Mouse (Mus musculus) lung, embryonic 15.5 days (tissue): ENCODE measurements around the gene 1110051M20Rik. TPM values are rescaled to one million over a fixed set of nuclear protein-coding genes. Genes with fewer than 3 reads are reported as not detected.
A peak's percentile ranks its signal among the peaks of the same experiment; 100 is the strongest.

ENCODE experiments used
- ATAC-seq: fragments of 200-750 bp; cut with Nextera tagmentation; 2 replicates; pipeline ENCODE4 v1.8.0; 2017; ENCODE audit warnings: moderate number of reproducible peaks, borderline replicate concordance; ENCODE audit not compliant: low FRiP score, low TSS enrichment; ENCODE audit errors: extremely low read depth
- H3K27ac ChIP-seq: fragments of 300-500 bp; sonication (generic); 2 replicates; pipeline ENCODE4 v1.5.1; 2015; ENCODE audit warnings: moderate library complexity, mild to moderate bottlenecking, inconsistent platforms
- H3K27me3 ChIP-seq: fragments of 300-500 bp; sonication (generic); 2 replicates; pipeline ENCODE4 v1.6.1; 2015; ENCODE audit warnings: inconsistent platforms
- H3K36me3 ChIP-seq: fragments of 300-500 bp; sonication (generic); 2 replicates; pipeline ENCODE4 v1.6.1; 2015; ENCODE audit warnings: inconsistent platforms
- H3K4me1 ChIP-seq: fragments of 300-500 bp; sonication (generic); 2 replicates; pipeline ENCODE4 v1.6.1; 2015; ENCODE audit warnings: inconsistent platforms
- H3K4me2 ChIP-seq: fragments of 300-500 bp; sonication (generic); 2 replicates; pipeline ENCODE4 v1.6.1; 2015; ENCODE audit warnings: inconsistent platforms, mild to moderate bottlenecking, moderate library complexity
- H3K4me3 ChIP-seq: fragments of 300-500 bp; sonication (generic); 2 replicates; pipeline ENCODE4 v1.5.1; 2015; ENCODE audit warnings: mild to moderate bottlenecking, inconsistent platforms
- H3K9ac ChIP-seq: fragments of 300-500 bp; sonication (generic); 2 replicates; pipeline ENCODE4 v1.6.1; 2015; ENCODE audit warnings: inconsistent platforms
- H3K9me3 ChIP-seq: fragments of 300-500 bp; sonication (generic); 2 replicates; pipeline ENCODE4 v1.6.1; 2016; ENCODE audit warnings: inconsistent platforms
- WGBS: fragments of 180-500 bp; shearing (Covaris S2); methylation state at CpG from one replicate; pipeline ENCODE4 v1.1.7; 2015; 5-methylcytosine and 5-hydroxymethylcytosine counted together
- polyA plus RNA-seq: library from polyadenylated mRNA; unstranded; fragments of >200 nt; fragmentation: Nextera tagmentation; extraction: Ambion mirVana; gene quantifications from 2 replicates; pipeline ENCODE4 v1.2.1, GENCODE M21; 2015

The 1110051M20Rik gene
- polyA plus RNA-seq, 1 experiment from 2014 or later = 66.8 TPM

GRCm38 (mm10) chr2:91312578-91313311 is 131.8 kb downstream of the 1110051M20Rik start:
- H3K9ac ChIP-seq = no peak overlapping the region
- H3K27ac ChIP-seq = peak overlapping the region; percentile 76
- no peak overlapping the region for H3K4me3 ChIP-seq
- no peaks in the 10 kb centered on the region for H3K27me3 ChIP-seq
- ATAC-seq = peak; percentile 78
- 31% methylated on average over 10 of the region's 10 CpGs for WGBS
- H3K4me2 ChIP-seq = no peak overlapping the region
- no peaks in the 10 kb centered on the region for H3K9me3 ChIP-seq
- H3K36me3 ChIP-seq = no peaks in the 10 kb centered on the region
- peaks cover 20% of the 10 kb centered on the region for H3K4me1 ChIP-seq

- Histone ChIP-seq H3K4me1 (peaks cover 20% of the 10 kb centered on the region), H3K9me3 (no peaks in the 10 kb centered on the region), H3K4me3 (no peak overlapping the region), H3K9ac (no peak overlapping the region), H3K36me3 (no peaks in the 10 kb centered on the region), H3K27ac (no peak overlapping the region), H3K27me3 (no peaks in the 10 kb centered on the region), H3K4me2 (no peak overlapping the region)
- ATAC-seq = no peak
- 74% methylated on average over 3 of the region's 3 CpGs for WGBS
Measured at GRCm38 (mm10) chr2:91309546-91309945, 135.0 kb downstream of the 1110051M20Rik start.

GRCm38 (mm10) chr2:91308680-91309079 is 135.8 kb downstream of the 1110051M20Rik start:
- Histone ChIP-seq H3K27me3 (no peaks in the 10 kb centered on the region), H3K36me3 (no peaks in the 10 kb centered on the region), H3K4me3 (no peak overlapping the region), H3K4me1 (peaks cover 19% of the 10 kb centered on the region), H3K9ac (no peak overlapping the region), H3K4me2 (no peak overlapping the region), H3K27ac (no peak overlapping the region), H3K9me3 (no peaks in the 10 kb centered on the region)
- ATAC-seq = no peak
- 20% methylated on average over 5 of the region's 5 CpGs for WGBS

GRCm38 (mm10) chr2:91306589-91306988 is 137.9 kb downstream of the 1110051M20Rik start:
- Histone ChIP-seq H3K4me1 (peaks cover 9% of the 10 kb centered on the region), H3K36me3 (no peaks in the 10 kb centered on the region), H3K9me3 (no peaks in the 10 kb centered on the region), H3K4me2 (no peak overlapping the region), H3K9ac (no peak overlapping the region), H3K4me3 (no peak overlapping the region), H3K27me3 (no peaks in the 10 kb centered on the region), H3K27ac (no peak overlapping the region)
- ATAC-seq = no peak

- Histone ChIP-seq H3K27me3 (no peaks in the 10 kb centered on the region), H3K27ac (no peak overlapping the region), H3K9ac (no peak overlapping the region), H3K9me3 (no peaks in the 10 kb centered on the region), H3K4me1 (peaks cover 11% of the 10 kb centered on the region), H3K4me2 (no peak overlapping the region), H3K4me3 (no peak overlapping the region), H3K36me3 (no peaks in the 10 kb centered on the region)
- ATAC-seq = no peak
- WGBS = 88% methylated on average over 9 of the region's 9 CpGs
Measured at GRCm38 (mm10) chr2:91305926-91306325, 138.6 kb downstream of the 1110051M20Rik start.

GRCm38 (mm10) chr2:91302845-91303244 is 141.7 kb downstream of the 1110051M20Rik start:
- WGBS = 41% methylated on average over 3 of the region's 3 CpGs
- Histone ChIP-seq H3K9me3 (no peaks in the 10 kb centered on the region), H3K27ac (no peak overlapping the region), H3K4me2 (no peak overlapping the region), H3K9ac (no peak overlapping the region), H3K4me3 (no peak overlapping the region), H3K36me3 (no peaks in the 10 kb centered on the region), H3K27me3 (no peaks in the 10 kb centered on the region), H3K4me1 (peaks cover 13% of the 10 kb centered on the region; the same call in 1 of the 2 replicates)
- ATAC-seq = no peak

- no peaks in the 10 kb centered on the region for H3K27me3 ChIP-seq
- H3K4me1 ChIP-seq = peaks cover 13% of the 10 kb centered on the region; the same call in 1 of the 2 replicates
- no peak overlapping the region for H3K9ac ChIP-seq
- H3K4me3 ChIP-seq = no peak overlapping the region
- H3K9me3 ChIP-seq = no peaks in the 10 kb centered on the region
- ATAC-seq = no peak
- H3K27ac ChIP-seq = no peak overlapping the region
- H3K4me2 ChIP-seq = no peak overlapping the region
- no peaks in the 10 kb centered on the region for H3K36me3 ChIP-seq
- WGBS = 60% methylated on average over 2 of the region's 2 CpGs
Measured at GRCm38 (mm10) chr2:91301836-91302235, 142.7 kb downstream of the 1110051M20Rik start.

- no peak overlapping the region for H3K9ac ChIP-seq
- ATAC-seq = no peak
- H3K36me3 ChIP-seq = no peaks in the 10 kb centered on the region
- H3K27ac ChIP-seq = no peak overlapping the region
- H3K9me3 ChIP-seq = no peaks in the 10 kb centered on the region
- 78% methylated on average over 2 of the region's 2 CpGs for WGBS
- H3K27me3 ChIP-seq = no peaks in the 10 kb centered on the region
- H3K4me2 ChIP-seq = no peak overlapping the region
- H3K4me3 ChIP-seq = no peak overlapping the region
- H3K4me1 ChIP-seq = peaks cover 13% of the 10 kb centered on the region; the same call in 1 of the 2 replicates
Measured at GRCm38 (mm10) chr2:91300784-91301183, 143.7 kb downstream of the 1110051M20Rik start.

GRCm38 (mm10) chr2:91299156-91299555 is 145.3 kb downstream of the 1110051M20Rik start:
- no peak overlapping the region for H3K9ac ChIP-seq
- peaks cover 13% of the 10 kb centered on the region; the same call in 1 of the 2 replicates for H3K4me1 ChIP-seq
- no peak overlapping the region for H3K4me3 ChIP-seq
- H3K4me2 ChIP-seq = no peak overlapping the region
- WGBS = 27% methylated on average over 3 of the region's 3 CpGs
- peak overlapping the region; percentile 59 for H3K27ac ChIP-seq
- no peaks in the 10 kb centered on the region for H3K27me3 ChIP-seq
- peak; percentile 44; the same call in 1 of the 2 replicates for ATAC-seq
- no peaks in the 10 kb centered on the region for H3K36me3 ChIP-seq
- H3K9me3 ChIP-seq = no peaks in the 10 kb centered on the region

- Histone ChIP-seq H3K9me3 (no peaks in the 10 kb centered on the region), H3K27ac (no peak overlapping the region), H3K4me1 (peaks cover 20% of the 10 kb centered on the region), H3K4me2 (no peak overlapping the region), H3K27me3 (no peaks in the 10 kb centered on the region), H3K4me3 (no peak overlapping the region), H3K9ac (no peak overlapping the region), H3K36me3 (no peaks in the 10 kb centered on the region)
- WGBS = 83% methylated on average over 5 of the region's 5 CpGs
- no peak for ATAC-seq
Measured at GRCm38 (mm10) chr2:91295895-91296294, 148.6 kb downstream of the 1110051M20Rik start.

GRCm38 (mm10) chr2:91294226-91294625 is 150.3 kb downstream of the 1110051M20Rik start:
- ATAC-seq = no peak
- no peak overlapping the region for H3K9ac ChIP-seq
- no peaks in the 10 kb centered on the region for H3K27me3 ChIP-seq
- 82% methylated on average over 3 of the region's 3 CpGs for WGBS
- H3K27ac ChIP-seq = no peak overlapping the region
- H3K4me3 ChIP-seq = no peak overlapping the region
- H3K36me3 ChIP-seq = no peaks in the 10 kb centered on the region
- peaks cover 16% of the 10 kb centered on the region for H3K4me1 ChIP-seq
- no peak overlapping the region for H3K4me2 ChIP-seq
- H3K9me3 ChIP-seq = no peaks in the 10 kb centered on the region

GRCm38 (mm10) chr2:91291197-91292007 is 153.1 kb downstream of the 1110051M20Rik start:
- H3K9ac ChIP-seq = no peak overlapping the region
- H3K9me3 ChIP-seq = no peaks in the 10 kb centered on the region
- no peaks in the 10 kb centered on the region for H3K36me3 ChIP-seq
- no peaks in the 10 kb centered on the region for H3K27me3 ChIP-seq
- peak overlapping the region; percentile 59 for H3K27ac ChIP-seq
- no peak overlapping the region for H3K4me3 ChIP-seq
- ATAC-seq = peak; percentile 40; the same call in 1 of the 2 replicates
- WGBS = 59% methylated on average over 12 of the region's 12 CpGs
- H3K4me1 ChIP-seq = peaks cover 15% of the 10 kb centered on the region
- H3K4me2 ChIP-seq = no peak overlapping the region
